Mouse (Mus musculus) mature B cell (primary cell): ENCODE measurements around the gene Timm8a1.
"Not testable (repeated sequence)": the region's sequence is repeated elsewhere in the genome, so short reads cannot be mapped to it uniquely, and the experiment has no call there.

Source experiments
- in situ Hi-C: fragments of 300-500 bp; cut with MboI; formaldehyde crosslinking; loops from 2 replicates; pipeline ENCODE4 v1.14.3; 2019

Gene Timm8a1

DNA sequence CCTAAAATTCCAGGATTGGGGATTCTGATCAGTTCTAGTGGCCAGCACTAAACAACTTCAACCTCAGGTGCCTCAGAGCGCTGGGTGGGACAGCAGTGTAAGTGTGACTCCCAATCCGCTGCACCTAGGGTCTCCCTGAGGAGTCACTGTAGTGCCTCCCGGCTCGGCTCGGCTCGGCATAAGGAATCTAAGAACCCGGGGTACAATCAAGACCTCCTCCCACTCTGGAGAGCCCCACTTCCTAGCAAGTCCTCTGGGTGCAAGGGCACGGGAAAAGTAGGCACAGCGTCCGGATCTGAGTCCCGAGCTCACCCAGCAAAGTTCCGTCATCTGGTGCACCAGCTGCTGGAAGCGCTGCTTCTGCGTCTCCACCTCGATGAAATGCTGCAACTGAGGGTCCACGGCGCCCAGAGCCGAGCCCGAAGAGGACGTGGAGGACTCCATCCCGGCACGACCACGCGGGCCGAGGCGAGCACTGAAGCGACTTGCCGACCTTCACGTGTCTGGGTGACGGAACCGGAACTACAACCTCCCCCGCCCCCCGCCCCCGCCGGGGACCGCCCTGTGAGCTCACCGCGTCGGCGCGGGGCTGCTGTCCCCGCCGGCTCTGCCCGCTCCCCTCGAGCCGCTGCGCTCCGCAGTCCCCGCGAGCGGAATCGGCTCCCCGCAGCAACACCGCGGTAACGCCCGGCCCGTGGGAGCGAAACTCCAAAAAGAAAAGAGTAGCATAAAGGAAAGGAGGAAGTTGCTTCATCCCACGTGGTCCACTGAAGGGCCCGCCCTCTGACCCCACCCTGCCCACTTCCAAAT, at the start of gene Timm8a1:
TSS of gene Timm8a1 (minus strand) at position 721 of the 810 bp plus-strand sequence.
- in situ Hi-C loops = no loop called here

DNA sequence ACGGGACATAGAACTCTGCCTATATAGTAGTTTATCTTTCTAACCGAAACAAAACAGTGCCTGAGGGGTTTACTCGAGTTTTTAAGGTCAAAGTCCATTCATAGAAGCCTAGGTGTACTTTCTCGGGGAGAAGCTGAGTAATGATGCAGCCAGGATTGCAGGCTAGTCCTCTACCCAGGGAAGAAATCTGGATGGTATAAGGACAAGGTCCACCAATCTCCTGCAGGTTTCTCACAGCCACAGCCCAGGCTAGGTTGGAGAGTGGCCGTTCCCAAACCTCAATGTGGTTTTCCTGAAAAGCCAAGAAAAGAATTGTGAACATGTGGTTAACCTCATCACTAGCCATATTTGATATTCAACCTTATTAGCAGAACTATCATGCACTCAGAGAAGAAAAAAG, 48.2 kb upstream of the Timm8a1 start:
- in situ Hi-C loops = no loop called here

DNA sequence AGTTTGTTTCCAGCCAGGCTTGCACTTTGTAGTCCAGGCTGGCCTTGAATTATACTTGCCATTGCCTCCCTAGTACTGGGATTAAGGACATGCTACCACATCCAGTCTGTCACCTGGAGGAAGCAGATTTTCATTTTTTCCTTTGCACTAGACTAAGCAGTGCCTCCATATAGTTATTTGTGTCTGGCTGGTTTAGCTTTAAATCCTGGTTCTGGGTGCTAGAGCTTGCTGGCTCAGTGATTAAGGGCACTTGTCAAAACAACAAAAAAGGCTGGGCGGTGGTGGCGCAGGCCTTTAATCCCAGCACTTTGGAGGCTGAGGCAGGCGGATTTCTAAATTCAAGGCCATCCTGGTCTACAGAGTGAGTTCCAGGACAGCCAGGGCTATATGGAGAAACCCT, 47.3 kb upstream of the Timm8a1 start:
- in situ Hi-C loops = no loop called here

DNA sequence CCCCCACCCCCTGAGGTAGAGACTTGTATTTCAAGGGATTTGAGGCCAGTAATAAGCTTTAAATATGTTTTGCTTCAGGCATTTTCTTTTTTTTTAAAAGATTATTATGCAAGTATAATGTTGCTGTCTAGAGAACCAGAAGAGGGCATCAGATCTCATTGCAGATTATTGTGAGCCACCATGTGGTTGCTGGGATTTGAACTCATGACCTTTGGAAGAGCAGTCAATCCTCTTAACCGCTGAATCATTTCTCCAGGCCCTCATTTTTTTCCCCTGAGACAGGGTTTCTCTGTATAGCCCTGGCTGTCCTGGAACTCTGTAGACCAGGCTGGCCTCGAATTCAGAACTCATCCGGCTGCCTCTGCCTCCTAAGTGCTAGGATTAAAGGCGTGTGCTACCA, 46.6 kb upstream of the Timm8a1 start:
- in situ Hi-C loops = no loop called here

DNA sequence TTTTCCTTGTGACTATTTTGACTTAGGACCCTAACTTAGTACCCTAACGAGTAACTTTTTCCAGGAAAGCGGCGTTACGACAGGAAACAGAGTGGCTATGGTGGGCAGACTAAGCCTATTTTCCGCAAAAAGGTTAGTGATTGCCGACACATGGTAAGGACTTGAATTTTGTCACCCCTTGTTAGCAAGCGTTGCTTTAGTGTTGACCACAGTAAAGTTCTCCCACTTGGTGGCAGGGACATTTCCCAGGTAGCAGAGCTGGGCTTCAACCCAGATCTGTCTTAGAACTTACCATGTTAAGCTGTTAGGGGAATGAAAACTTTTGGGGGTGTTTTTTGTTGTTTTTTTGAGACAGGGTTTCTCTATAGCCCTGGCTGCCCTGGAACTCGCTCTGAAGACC, 44.8 kb upstream of the Timm8a1 start:
- in situ Hi-C loops = no loop called here

DNA sequence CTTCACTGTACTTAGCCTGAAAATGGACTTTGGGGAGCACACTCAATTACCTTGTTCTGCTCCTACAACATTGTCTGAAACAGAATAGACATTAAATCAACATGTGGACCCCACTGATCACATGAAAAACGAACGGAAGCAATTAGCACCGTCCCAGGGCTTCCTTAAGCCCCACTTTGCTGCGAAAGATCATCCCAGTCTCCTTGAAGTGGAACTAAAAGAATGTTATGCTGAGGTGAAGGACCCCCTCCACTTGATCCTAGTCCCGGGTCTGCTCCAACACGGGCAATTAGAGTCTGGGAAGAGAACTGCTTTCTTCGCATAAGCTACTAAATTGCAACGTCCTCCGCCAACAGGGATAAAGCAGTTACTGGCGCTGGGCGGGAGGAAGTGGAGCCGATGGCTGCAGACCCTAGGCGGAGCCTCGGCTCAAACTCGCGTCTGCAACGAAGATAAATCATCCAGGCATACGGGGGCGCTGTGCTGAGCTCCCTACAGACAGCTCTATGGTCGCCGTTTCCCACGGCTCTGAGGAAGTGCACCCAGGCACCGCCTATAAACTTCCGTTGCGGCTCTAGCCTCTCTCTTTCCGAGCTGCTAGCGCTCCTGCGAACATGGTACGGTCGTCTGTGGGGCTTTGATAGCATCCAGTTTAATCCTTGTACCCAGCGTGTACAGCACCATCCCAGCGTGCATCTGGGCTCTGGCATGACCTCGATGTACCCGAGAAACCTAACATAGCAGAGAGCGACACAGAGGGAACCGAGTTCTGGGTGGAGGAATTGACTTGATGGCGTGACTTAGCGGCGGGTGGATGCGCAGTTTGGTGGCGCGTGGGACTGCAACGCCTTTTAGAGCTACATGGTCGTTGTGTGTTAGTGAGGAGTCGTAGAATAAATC, 43.7 kb upstream of the Timm8a1 start, which contains the start of gene Rpl36a:
TSS of gene Rpl36a (plus strand) at position 552 of the 900 bp plus-strand sequence.
- in situ Hi-C loops = no loop called here

DNA sequence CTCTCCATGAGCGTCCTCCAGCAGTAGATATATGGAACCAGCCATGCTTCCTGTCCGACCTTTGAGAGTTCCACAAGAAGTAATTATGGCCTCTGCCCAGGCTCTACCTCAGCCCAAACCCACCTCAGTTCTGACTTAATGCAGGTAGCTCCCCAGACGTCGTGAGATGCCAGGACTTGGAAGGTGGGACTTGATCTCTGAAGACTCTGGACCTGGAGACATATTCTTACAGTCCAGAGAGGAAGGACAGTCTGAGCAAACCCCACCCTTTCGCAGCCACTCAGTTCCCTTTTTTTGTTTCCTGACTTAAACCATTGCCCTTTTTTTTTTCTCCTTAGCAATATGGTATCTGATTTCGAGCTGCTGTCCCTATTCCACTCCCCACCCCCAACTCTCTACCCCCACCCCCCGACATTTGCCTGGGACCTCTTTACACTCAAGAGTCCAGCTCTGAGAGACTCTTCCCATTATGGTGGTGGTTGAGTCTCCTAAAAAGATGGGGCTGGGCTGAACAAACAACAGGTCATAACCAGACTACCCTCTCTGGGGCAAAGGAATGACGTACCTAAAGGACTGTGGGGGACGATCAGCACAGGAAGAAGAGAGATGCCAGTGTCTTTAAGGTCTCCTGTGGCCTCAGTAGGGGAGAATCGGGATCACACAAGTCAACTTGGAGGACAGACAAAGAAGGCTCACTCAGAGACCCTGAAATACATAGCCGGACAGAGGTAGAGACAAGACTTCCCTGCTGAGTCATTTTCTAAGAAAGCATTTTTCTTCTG, 41.4 kb upstream of the Timm8a1 start, which contains the start of gene Btk:
TSS of gene Btk (minus strand) at position 683 of the 782 bp plus-strand sequence.
- in situ Hi-C loops = no loop called here

DNA sequence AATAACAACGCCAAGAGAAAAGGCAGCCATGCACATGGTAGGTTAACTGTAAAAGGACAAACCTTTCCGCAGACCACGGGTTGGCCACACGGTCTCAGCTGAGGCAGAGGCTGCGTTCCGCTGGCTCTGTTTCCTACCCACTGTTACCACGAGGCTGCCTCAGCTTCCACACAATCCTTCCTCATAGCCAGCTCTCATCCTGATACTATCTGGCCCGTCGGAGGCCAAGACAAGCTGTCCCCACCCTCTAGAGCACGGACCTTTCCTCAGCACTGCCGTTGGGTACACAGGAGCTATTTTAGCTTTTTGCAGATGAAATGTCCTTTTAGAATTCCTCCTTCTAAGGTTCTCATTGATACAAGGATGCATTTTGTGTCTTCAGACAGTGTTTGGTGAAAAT, 40.6 kb upstream of the Timm8a1 start:
- in situ Hi-C loops = no loop called here

DNA sequence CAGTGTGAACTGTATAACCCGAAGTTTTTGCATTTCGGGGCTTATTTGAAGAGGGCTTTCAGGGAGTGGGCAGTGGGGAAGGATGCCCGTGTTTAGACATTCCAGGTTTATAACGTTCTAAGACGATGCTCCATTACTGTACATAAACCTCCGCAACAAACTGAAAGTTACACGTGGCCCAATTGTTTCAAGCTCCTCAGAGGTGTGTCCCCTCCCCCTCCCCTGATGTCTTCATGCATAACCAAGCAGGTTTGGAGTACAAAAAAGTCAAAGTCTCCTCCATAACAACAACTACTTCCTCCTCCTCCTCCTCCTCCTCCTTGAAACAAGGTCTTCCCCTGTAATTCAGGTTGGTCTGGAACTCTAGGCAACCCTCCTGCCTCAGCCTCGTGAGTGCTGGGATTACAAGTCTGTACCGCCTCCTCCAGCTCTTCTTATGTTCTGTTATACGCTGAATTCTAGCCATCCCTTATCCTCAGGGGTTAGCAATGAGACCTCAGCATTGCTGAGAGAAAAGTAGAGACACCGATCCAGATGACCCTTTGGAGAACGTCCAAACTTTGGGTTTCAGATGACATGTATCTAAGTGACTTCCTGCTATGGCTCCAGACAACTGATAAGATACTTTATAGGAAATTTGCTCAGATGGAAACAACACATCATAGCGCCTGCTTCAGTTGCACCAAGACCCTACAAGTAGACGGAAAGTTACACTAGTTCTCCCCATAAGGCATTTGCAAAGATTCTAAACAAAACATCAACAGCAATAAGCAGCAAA, 39.1 kb upstream of the Timm8a1 start:
- in situ Hi-C loops = no loop called here

DNA sequence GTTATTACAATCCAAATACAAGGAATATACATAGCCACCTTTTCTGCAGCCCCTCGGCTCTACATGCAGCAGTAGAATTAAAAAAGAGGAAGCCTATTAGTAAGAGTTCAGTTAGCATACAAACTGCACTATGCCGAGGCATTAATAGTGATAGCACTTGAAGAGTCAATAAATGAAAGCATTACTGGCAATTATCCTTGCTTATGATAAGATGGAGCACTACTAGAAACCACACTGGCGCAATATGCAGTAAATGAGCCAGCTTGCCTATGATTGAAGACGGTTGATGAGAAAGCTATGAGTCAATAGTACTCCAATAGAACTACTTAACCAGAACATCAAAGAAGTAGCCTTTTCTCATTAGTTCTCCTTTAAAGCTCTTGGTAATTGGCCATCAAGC, 36.2 kb upstream of the Timm8a1 start:
- in situ Hi-C loops = no loop called here

DNA sequence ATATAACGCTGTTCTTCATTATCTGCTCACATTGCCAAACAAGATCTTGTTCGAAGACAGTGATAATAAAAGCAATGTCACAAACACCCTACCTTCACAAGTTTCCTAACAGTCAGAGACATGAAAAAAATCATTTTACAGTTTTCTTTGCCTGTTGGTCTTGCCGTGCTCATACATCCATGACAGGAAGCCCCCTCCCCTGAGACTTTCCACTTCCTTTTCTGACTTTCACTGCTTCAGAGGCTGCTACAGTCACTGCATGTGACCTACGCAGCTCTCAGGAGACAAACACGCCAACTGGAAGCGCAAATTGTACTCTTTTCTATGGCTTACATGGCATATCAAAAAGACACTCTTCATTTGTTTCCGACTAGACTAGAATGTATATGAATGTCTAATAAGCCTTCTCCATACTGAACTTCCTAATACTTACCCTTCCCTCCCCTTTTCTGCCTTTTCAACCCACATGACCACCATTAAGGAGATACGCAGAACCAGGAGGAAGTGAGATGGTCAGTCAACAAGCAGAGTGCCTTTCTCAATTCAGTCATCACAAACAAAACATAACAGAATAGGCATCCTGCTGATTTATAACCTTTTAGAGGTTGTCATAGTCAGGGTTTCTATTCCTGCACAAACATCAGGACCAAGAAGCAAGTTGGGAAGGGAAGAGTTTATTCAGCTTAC, 25.0 kb upstream of the Timm8a1 start:
- in situ Hi-C loops = no loop called here

DNA sequence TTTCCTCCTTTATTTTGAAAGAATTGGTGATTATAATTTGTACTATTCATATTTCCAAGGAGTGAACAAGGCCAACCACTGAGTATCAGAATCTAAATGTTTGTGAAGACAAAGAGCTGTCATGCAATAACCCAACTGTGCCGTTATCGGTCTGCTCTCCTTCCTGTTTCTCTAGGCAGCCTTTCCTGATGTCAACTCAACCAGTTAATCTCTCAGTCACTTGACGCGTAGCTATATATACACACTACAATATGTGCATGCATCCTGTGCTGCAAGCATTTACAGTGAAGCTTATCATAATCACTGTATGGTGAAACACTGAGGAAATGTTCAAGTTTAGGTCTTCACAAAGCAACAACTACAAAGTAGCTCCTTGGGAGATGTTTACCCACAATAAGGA, 22.7 kb upstream of the Timm8a1 start:
- in situ Hi-C loops = no loop called here

DNA sequence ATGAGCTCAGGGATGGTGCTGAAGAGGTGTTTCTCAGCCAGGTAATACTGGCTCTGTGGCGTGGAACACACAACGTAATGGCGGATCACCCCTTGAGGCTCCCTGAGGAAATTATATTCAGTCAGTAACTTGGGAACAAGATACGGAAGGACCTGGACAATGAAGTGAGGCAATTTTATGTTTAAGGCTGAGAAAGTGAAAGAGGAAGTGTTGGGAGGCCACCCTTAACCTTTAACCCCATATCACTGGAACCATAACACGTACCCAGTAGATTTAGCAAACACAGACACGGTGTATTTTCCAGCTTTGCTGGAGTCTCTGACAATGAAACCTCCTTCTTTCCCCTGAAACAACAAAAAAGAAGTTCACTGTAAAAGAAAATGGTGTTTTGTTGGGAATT, 12.8 kb upstream of the Timm8a1 start:
- in situ Hi-C loops = no loop called here

DNA sequence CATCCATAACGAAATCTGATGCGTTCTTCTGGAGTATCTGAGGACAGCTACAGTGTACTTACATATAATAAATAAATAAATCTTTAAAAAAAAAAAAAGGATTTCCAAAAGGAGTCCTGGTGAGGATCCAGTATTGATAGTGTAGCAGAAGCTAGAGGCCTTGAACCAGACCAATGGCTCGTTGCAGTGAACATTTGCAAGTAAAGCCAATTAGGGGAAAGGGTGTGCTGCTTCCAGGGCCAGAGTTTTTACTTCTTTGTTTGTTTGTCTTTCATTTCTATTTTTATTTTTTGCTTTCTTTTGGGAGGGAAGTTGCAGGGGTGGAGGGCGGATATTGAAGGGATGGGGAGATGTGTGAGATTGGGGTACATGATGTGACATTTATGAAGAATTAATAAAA, 11.7 kb upstream of the Timm8a1 start:
- in situ Hi-C loops = no loop called here

DNA sequence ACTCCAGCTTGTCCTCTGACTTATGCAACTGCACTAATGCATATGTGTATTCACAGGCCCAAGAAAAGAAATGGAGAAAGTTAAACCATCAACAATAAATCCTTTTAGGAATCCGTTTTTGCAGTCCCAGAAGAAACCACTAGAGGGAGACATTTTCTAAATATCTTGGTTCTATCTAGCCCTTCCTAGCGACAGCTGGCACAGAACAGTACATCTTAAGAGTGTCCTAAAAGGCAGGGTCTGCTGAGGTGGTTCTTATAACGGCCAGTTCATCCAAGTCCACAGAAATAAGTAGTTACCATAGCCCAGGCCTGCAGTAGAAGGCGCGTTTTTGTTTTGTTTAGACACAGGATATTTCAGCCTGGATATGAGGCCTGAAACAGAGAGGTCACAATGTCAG, 9.2 kb upstream of the Timm8a1 start:
- in situ Hi-C loops = no loop called here

DNA sequence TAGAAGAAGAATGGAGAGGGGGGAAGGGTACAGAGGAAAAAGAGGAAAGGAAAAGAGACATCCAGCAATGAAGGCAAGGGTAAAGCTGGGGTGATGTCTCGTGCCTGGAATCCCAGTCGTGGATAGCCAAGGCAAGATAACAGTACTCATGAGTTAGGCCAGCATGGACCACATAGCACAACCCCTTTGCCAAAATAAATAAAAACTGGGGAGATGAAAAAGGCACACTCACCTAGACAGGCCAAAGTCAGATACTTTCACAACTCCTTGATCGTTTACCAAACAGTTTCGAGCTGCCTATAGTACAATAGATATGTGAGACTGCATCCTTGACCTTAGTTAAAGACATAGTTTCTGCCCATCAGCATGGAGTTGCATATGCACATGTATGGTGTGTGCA, 5.7 kb upstream of the Timm8a1 start:
- in situ Hi-C loops = no loop called here

DNA sequence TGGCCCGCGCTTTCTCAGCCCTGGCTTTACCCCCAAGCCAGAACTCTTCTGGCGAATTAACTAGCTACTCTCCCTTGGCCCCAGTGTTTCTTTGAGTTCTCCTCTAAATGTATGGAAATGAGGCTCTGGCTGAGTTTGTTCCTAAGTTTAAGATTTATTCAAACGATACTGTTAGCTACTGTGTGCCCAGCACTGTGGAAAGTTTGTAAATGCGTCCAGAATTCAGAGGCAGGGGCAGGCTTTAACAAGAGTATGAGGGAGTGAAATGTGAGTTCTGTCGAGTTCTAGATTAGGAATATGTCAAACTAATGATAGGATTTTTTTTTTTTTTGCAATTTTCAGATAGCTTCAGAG, 267 bp upstream of the Timm8a1 start:
- in situ Hi-C loops = no loop called here

DNA sequence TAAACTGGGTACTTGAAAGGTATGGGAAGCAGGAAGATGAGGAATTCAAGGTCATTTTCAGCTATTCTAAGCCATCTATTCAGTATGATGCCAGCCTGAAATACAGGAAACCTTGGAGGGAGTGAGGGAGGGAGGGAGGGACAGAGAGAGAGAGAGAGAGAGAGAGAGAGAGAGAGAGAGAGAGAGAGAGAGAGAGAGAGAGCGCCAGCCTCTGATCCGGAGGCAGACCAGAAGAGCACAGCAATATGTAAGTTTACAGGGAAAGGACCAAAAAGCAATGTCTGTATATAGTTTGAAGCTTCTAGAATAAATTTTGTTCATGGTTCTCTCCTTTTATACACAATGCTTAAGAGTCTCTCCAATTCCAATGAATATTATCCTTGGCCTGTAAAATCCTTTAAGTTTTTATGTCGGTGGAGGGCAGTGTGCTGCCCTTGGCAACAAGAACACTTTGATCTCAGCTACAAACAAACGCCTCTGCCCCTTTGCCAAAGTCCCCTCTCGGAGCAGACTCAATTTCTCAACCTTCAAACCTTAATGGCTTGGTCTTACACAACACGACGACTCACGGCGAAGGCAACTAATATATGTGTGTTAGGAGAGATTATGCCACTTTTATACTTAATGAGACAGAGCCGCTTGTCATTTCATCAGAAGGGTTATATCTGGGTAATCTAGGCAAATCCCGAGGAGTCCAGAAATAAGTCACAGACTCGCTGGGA, 1.1 kb downstream of the Timm8a1 start:
- in situ Hi-C loops = no loop called here

DNA sequence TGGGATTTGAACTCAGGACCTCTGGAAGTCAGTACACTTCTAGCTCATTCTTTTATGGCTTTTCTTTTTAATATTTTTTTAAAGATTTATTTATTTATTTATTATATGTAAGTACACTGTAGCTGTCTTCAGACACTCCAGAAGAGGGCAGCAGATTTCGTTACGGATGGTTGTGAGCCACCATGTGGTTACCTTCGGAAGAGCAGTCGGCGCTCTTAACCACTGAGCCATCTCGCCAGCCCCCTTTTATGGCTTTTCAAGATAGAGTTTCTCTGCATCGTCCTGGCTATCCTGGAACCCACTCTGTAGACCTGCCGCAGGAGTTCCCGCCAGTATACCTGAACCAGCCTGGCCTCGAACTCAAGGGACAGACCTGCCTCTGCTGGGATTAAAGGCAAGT, 1.9 kb downstream of the Timm8a1 start:
- in situ Hi-C loops = not testable (repeated sequence)

DNA sequence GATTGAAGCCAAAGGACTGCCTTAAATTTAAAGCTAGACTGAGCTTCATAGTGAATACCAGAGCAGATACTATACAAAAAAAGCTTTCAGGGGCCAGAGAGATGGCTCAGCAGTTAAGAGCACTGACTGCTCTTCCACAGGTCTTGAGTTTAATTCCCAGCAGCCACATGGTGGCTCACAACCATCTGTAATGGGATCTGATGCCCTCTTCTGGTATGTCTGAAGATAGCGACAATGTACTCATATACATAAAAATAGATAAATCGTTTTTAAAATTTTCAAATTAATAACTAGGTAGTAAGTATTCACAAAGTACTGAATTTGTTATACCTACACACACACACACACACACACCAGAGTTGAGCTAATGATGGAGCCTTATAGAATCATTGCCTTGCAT, 8.3 kb downstream of the Timm8a1 start:
- in situ Hi-C loops = no loop called here
